Mouse (Mus musculus): ENCODE data around the gene Adora2a. TPM values are rescaled to one million over a fixed set of nuclear protein-coding genes. Genes with fewer than 3 reads are reported as not detected.
"Not testable (repeated sequence)": the region's sequence is repeated elsewhere in the genome, so short reads cannot be mapped to it uniquely, and the experiment has no call there.

Adora2a gene
- polyA plus RNA-seq, 1 experiment = 3.8 TPM

DNA sequence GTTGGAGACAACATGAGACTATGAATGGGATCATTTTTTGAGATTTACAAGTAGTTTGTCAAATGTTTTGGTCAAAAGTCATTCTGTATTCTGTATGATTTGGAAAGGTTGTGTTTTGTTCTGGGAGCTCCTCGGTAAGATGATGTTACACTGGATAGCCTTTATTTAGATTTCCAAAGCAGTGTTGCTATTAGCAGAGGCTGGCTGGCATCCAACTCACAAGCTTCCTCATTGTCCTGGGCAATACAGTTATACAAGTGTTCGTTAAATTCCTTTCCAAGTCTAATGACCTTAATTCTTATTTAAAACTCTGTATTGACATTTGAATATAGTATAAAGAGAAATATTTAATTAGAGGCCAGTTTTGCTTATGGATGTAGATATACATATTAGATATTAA lies 28.6 kb downstream of the Adora2a start:
- H3K27ac ChIP-seq (replicated peaks; ENCODE audit: low read depth, low read length) = peak overlapping the region; percentile 47; the same call in 1 of the 2 replicates
- peaks cover 22% of the 10 kb centered on the region for H3K4me1 ChIP-seq (ENCODE audit: control insufficient read depth, insufficient read depth, insufficient read length, low read length)
- no peak overlapping the region for H3K4me3 ChIP-seq (ENCODE audit: insufficient read depth, low read depth, low read length)

DNA sequence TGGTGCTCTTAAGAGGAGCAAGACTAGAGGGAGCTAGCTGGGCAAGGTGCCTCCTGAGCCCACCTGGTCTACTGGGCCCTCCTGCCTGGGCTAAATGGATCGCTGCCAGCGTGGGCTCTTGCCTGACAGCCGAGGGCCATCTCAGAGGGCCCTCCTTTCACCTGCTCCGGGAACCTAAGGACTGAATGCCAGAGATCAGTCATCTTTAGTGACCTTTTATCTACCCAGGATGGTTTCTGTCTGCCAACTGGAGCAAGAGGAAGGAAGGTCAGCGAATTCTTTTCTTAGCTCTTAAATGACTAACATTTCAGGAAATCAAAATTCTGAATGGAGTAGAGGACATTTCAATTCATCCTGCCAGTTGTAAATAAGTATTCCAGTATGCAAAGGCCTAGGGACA lies 33.9 kb downstream of the Adora2a start:
- Histone ChIP-seq H3K4me3 (ENCODE audit: insufficient read depth, low read depth, low read length) (no peak overlapping the region), H3K4me1 (ENCODE audit: control insufficient read depth, insufficient read depth, insufficient read length, low read length) (peaks cover 30% of the 10 kb centered on the region), H3K27ac (replicated peaks; ENCODE audit: low read depth, low read length) (peak overlapping the region; percentile 99)

DNA sequence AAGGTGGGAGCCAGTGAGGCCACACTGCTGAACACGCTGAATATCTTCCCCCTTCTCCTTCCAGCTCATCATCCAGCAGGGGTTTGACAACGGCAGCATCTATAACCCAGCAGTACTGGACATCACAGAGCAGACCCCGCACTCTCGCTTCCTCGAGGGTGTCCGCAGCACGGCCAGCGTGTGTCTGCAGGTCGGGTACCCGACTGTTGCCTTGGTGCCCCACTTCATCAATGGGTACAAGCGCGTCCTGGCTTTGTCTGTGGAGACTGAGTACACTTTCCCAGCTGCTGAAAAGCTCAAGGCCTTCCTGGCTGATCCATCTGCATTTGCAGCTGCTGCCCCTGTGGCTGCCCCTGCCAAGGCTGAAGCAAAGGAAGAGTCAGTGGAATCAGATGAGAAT lies 35.9 kb downstream of the Adora2a start:
- no peak overlapping the region for H3K4me3 ChIP-seq (ENCODE audit: insufficient read depth, low read depth, low read length)
- peaks cover 28% of the 10 kb centered on the region for H3K4me1 ChIP-seq (ENCODE audit: control insufficient read depth, insufficient read depth, insufficient read length, low read length)
- H3K27ac ChIP-seq (replicated peaks; ENCODE audit: low read depth, low read length) = peak overlapping the region; percentile 60

DNA sequence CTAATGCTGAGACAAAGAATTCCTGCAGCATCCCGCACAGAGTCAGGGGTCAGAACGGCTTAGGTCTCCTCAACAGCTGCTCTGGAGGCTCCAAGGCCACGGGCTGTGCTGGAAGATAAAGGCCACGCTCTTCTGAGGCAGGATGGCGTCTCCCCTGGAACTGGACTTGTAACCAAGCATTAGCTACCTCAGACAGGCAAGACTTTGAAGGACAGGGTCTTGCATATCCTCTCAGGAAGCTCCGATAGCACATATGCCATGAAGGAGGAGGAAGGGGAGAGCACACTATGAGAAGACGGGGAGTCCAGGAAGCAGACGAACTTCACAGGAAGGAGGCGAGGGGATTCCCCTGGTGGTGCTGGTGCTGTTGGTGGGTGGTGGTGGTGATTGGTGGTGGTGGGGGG lies 37.2 kb downstream of the Adora2a start:
- peak overlapping the region; percentile 79 for H3K27ac ChIP-seq (replicated peaks; ENCODE audit: low read depth, low read length)
- not testable (repeated sequence) for H3K4me3 ChIP-seq (ENCODE audit: insufficient read depth, low read depth, low read length)

DNA sequence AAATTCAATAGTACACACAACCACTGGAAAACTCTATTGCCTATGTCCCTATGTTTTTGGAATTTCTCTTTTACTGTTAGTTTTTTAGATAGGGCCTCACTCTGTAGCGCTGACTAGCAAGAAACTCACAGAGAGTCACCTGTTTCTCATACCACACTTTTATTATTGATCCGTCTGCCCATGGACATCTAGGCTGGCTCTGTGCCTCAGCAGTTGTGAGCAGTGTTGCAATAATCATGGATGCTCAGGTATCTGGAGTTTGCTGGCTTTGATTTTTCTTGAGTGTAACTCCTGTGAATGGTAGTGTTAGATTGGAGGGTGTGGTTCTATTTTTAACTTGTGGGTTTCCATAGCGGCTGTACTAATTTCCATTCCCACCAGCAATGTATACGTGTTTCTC lies 38.7 kb downstream of the Adora2a start:
- Histone ChIP-seq H3K27ac (replicated peaks; ENCODE audit: low read depth, low read length) (no peak overlapping the region), H3K4me3 (ENCODE audit: insufficient read depth, low read depth, low read length) (no peak overlapping the region), H3K4me1 (ENCODE audit: control insufficient read depth, insufficient read depth, insufficient read length, low read length) (peaks cover 24% of the 10 kb centered on the region)

More for the DNA sequence above, 37.2 kb downstream of the Adora2a start:
- peaks cover 28% of the 10 kb centered on the region for H3K4me1 ChIP-seq (ENCODE audit: control insufficient read depth, insufficient read depth, insufficient read length, low read length)

DNA sequence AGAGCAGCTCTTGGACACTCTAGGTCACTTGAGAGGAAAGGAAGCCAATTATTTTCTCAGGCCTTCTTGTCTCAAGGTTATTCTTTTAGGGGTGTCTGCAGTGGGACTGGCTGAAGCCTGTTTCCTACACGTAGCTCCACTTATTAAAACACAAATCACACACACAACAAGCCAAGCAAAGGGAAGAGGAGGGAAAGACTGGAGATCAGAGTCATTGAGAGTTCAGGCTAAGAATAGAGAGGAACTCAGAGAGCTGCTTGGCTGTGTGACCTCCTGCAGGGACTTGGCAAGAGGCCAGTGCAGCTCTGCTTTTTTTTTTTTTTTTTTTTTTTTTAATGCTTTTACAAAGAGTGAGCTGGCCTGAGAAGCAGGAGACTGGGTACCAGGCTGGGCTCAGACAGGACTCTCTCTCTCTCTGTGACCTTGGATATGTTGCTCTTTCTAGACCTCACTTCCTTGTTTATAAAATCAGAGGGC lies 47.6 kb downstream of the Adora2a start:
- not testable (repeated sequence) for H3K4me1 ChIP-seq (ENCODE audit: control insufficient read depth, insufficient read depth, insufficient read length, low read length); H3K4me3 ChIP-seq (ENCODE audit: insufficient read depth, low read depth, low read length)
- peak overlapping the region; percentile 32 for H3K27ac ChIP-seq (replicated peaks; ENCODE audit: low read depth, low read length)

DNA sequence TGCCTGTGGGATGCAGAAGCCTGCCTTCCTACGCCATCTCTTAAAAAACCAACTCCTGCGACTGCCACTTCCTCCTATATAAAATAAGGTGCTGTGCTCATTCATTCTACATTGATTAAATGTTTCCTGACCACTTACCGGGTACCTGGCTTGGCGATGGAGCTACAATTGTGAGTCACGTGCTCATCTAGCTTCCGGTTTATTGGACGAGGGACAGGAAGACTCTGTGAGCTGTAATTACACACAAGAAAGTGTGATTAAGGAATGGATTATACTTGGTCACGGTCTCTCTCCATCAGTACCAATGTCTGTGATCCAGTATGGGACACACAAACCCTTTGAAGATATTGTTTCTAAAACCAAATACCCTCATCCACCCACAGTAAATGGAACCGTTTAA lies 48.1 kb downstream of the Adora2a start:
- Histone ChIP-seq H3K4me1 (ENCODE audit: control insufficient read depth, insufficient read depth, insufficient read length, low read length) (peaks cover 7% of the 10 kb centered on the region; the same call in 1 of the 2 replicates), H3K27ac (replicated peaks; ENCODE audit: low read depth, low read length) (peak overlapping the region; percentile 29), H3K4me3 (ENCODE audit: insufficient read depth, low read depth, low read length) (no peak overlapping the region)

DNA sequence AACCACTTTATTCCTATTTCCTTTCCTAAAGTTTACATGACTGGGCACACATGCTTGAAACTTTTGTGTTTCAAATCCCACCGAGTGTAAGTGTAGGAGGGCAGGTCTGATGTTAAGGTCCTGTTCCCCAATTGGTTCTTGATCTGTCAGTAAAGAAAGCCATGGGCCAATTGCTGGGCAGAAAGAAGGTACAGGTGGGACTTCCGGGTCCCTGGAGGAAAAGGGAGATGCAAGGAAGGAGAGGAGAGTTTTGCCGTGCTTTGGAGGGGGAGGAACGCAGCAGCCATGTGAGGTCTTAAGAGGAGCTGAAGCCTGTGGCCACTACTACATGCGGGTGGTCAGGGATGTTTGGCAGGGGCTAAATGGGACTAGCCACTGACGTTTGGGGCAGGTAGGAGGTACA lies 48.6 kb downstream of the Adora2a start:
- Histone ChIP-seq H3K4me3 (ENCODE audit: insufficient read depth, low read depth, low read length) (no peak overlapping the region), H3K27ac (replicated peaks; ENCODE audit: low read depth, low read length) (no peak overlapping the region), H3K4me1 (ENCODE audit: control insufficient read depth, insufficient read depth, insufficient read length, low read length) (peaks cover 7% of the 10 kb centered on the region; the same call in 1 of the 2 replicates)

DNA sequence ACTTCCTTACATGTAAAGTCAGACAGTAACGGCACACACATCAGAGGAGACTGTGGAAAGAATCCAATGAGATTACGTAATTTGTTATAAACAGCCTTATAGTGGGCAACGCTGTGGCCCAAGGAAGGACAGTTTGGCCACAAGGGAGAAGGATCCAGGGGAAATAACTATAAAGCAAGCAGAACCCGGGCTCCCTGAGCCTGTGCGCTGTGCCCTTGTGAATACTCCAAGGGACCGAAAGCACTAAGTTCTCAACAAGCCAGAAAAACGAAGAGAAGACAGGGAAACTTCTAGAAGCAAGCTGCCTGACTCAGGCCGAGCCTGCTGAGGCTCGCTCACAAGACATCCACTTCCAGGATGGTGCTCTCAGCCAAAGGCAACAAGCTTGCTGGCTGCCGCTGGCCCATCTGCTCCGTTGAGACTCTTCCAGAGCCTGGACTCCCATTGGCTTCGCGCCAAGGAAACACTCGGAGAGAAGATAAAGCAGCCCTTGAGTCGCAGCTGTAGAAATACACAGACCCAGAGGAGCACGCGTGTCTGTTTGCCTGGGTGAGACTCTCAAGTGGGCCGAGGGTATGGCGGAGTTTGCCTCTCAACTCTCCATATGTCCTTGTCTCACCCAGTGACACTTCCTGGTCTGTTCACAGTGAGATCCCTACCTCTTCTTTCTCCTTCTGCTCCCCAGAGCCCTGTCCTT lies 57.1 kb downstream of the Adora2a start:
- not testable (repeated sequence) for H3K4me1 ChIP-seq (ENCODE audit: control insufficient read depth, insufficient read depth, insufficient read length, low read length)
- Histone ChIP-seq H3K4me3 (ENCODE audit: insufficient read depth, low read depth, low read length) (0 out of 2 replicates have a peak overlapping the region, but pooled peaks have one; percentile 7), H3K27ac (replicated peaks; ENCODE audit: low read depth, low read length) (peak overlapping the region; percentile 82)

DNA sequence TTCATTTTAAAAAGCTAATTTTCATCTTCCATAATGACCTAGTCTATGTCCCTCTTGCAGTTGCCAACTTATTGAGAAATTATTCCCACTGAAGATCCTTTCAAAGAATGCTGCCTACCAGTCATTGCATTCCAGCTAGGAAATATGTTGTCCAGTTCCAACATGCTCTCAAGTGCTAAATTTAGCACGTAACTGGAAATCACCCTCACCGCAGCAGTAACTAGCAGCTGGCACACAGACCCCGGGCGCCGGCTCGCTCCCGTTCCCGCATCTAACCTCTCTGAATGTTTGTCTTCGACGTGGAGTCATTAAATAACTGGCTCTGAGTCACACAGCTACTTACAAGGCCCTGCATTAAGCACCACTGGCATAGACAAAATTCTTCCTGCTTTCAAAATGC lies 62.0 kb downstream of the Adora2a start:
- Histone ChIP-seq H3K4me1 (ENCODE audit: control insufficient read depth, insufficient read depth, insufficient read length, low read length) (peaks cover 4% of the 10 kb centered on the region; the same call in 1 of the 2 replicates), H3K4me3 (ENCODE audit: insufficient read depth, low read depth, low read length) (no peak overlapping the region), H3K27ac (replicated peaks; ENCODE audit: low read depth, low read length) (no peak overlapping the region)

Other genes with a start within 250 kb of the Adora2a start
- gene Specc1l, start 104.8 kb upstream of the Adora2a start, polyA plus RNA-seq (2012; ENCODE audit: insufficient read depth, insufficient read length, missing spikeins) = 12.3 and 15.1 TPM in 2 replicates
- gene Upb1, start 84.2 kb downstream of the Adora2a start, polyA plus RNA-seq (2012; ENCODE audit: insufficient read depth, insufficient read length, missing spikeins) = 2.1 TPM in 1 of 2 replicates, not detected in the other
- 157 and 178 TPM in 2 replicates for gene Snrpd3, start 200.7 kb downstream of the Adora2a start, polyA plus RNA-seq (2012; ENCODE audit: insufficient read depth, insufficient read length, missing spikeins)
- gene Gucd1, start 201.1 kb downstream of the Adora2a start, polyA plus RNA-seq (2012; ENCODE audit: insufficient read depth, insufficient read length, missing spikeins) = 29.8 and 61.0 TPM in 2 replicates
- gene Lrrc75b, start 243.5 kb downstream of the Adora2a start, polyA plus RNA-seq (2012; ENCODE audit: insufficient read depth, insufficient read length, missing spikeins) = not detected in 2 replicates
- gene Ggt1, start 244.7 kb downstream of the Adora2a start, polyA plus RNA-seq (2012; ENCODE audit: insufficient read depth, insufficient read length, missing spikeins) = not detected in 2 replicates

Measured in brown adipose tissue, adult 24 weeks (tissue).